Mouse (Mus musculus) heart, embryonic 14.5 days (tissue): ENCODE results near the gene Ndufa6. TPM values are rescaled to one million over a fixed set of nuclear protein-coding genes. Genes with fewer than 3 reads are reported as not detected.
A peak's percentile ranks its signal among the peaks of the same experiment; 100 is the strongest.

ENCODE experiments used
- ATAC-seq: fragments of 200-750 bp; cut with Nextera tagmentation; 2 replicates; pipeline ENCODE4 v1.8.0; 2017; ENCODE audit warnings: low read depth, moderate TSS enrichment; ENCODE audit not compliant: insufficient number of reproducible peaks, insufficient read depth, low FRiP score
- H3K27ac ChIP-seq, 2 experiments: fragments of 200-500 bp in 1 of 2; fragments of 300-500 bp in 1 of 2; sonication (generic) in 1 of 2; replicated peaks in 1 of 2; 2 replicates each; pipeline ENCODE4 v1.5.1; 2012 to 2014; ENCODE audit warnings: low read depth in 2 of 2, low read length in 2 of 2, control low read depth in 1 of 2, mild to moderate bottlenecking in 1 of 2, mixed read lengths in 1 of 2; ENCODE audit not compliant: control insufficient read depth in 1 of 2, insufficient read depth in 1 of 2
- H3K27me3 ChIP-seq: fragments of 300-500 bp; sonication (generic); 2 replicates; pipeline ENCODE4 v1.6.1; 2014; ENCODE audit warnings: mild to moderate bottlenecking, low read length, control low read depth; ENCODE audit not compliant: control insufficient read depth, insufficient read depth
- H3K36me3 ChIP-seq: fragments of 300-500 bp; sonication (generic); 2 replicates; pipeline ENCODE4 v1.6.1; 2014; ENCODE audit warnings: mild to moderate bottlenecking, control low read depth, low read length, mixed read lengths; ENCODE audit not compliant: control insufficient read depth, insufficient read depth
- H3K4me1 ChIP-seq, 2 experiments: fragments of 200-500 bp in 1 of 2; fragments of 300-500 bp in 1 of 2; sonication (generic) in 1 of 2; 2 replicates each; pipeline ENCODE4 v1.6.1; 2012 to 2014; ENCODE audit warnings: low read length in 2 of 2, control low read depth in 1 of 2, mixed read lengths in 1 of 2; ENCODE audit not compliant: control insufficient read depth in 2 of 2, insufficient read depth in 2 of 2
- H3K4me2 ChIP-seq: fragments of 300-500 bp; sonication (generic); 2 replicates; pipeline ENCODE4 v1.6.1; 2014; ENCODE audit warnings: mild to moderate bottlenecking, low read length
- H3K4me3 ChIP-seq, 2 experiments: fragments of 200-500 bp in 1 of 2; fragments of 300-500 bp in 1 of 2; sonication (generic) in 1 of 2; 2 replicates each; pipeline ENCODE4 v1.5.1; 2012 to 2014; ENCODE audit warnings: low read length in 2 of 2, mild to moderate bottlenecking in 2 of 2, control low read depth in 1 of 2, low read depth in 1 of 2, moderate library complexity in 1 of 2; ENCODE audit not compliant: control insufficient read depth in 1 of 2, insufficient read depth in 1 of 2
- H3K9ac ChIP-seq: fragments of 300-500 bp; sonication (generic); 2 replicates; pipeline ENCODE4 v1.6.1; 2014; ENCODE audit warnings: mild to moderate bottlenecking, low read length
- H3K9me3 ChIP-seq: fragments of 300-500 bp; sonication (generic); 2 replicates; pipeline ENCODE4 v1.6.1; 2016; ENCODE audit warnings: low read length, control low read depth; ENCODE audit not compliant: control insufficient read depth
- WGBS: fragments of 180-500 bp; shearing (Covaris S2); extraction: QIAGEN DNeasy Blood & Tissue Kit; methylation state at CpG from one replicate; pipeline ENCODE4 v1.1.7; 2014; 5-methylcytosine and 5-hydroxymethylcytosine counted together
- polyA plus RNA-seq: library from polyadenylated mRNA; unstranded; fragments of >200 nt; fragmentation: Nextera tagmentation; extraction: Ambion mirVana; gene quantifications from 2 replicates; pipeline ENCODE4 v1.2.1, GENCODE M21; 2014

Gene Ndufa6
- polyA plus RNA-seq, 1 experiment from 2014 or later = 735 TPM

- H3K9ac ChIP-seq = 0 out of 2 replicates have a peak overlapping the region, but pooled peaks have one; percentile 8
- no peaks in the 10 kb centered on the region for H3K27me3 ChIP-seq
- H3K4me2 ChIP-seq = no peak overlapping the region
- H3K4me1 ChIP-seq = peaks cover 6 to 20% of the 10 kb centered on the region in 2 experiments
- ATAC-seq = no peak
- H3K36me3 ChIP-seq = peaks cover 11% of the 10 kb centered on the region; the same call in 1 of the 2 replicates
- H3K4me3 ChIP-seq = no peak overlapping the region
- H3K27ac ChIP-seq = peak overlapping the region; percentile 37 to 66; a peak in 3 of 4 replicates
- no peaks in the 10 kb centered on the region for H3K9me3 ChIP-seq
- WGBS = 66% methylated on average over 17 of the region's 17 CpGs
Observed at GRCm38 (mm10) chr15:82376393-82377138, 22.4 kb upstream of the Ndufa6 start.

GRCm38 (mm10) chr15:82375855-82376254 lies 21.7 kb upstream of the Ndufa6 start:
- peaks cover 11% of the 10 kb centered on the region; the same call in 1 of the 2 replicates for H3K36me3 ChIP-seq
- no peak overlapping the region for H3K4me2 ChIP-seq
- ATAC-seq = no peak
- peaks cover 5 to 20% of the 10 kb centered on the region in 2 experiments for H3K4me1 ChIP-seq
- WGBS = 88% methylated on average over 9 of the region's 9 CpGs
- H3K9me3 ChIP-seq = no peaks in the 10 kb centered on the region
- H3K9ac ChIP-seq = no peak overlapping the region
- peak overlapping the region in 1 of 2 experiments; percentile 66; a peak in 1 of 4 replicates for H3K27ac ChIP-seq
- no peak overlapping the region for H3K4me3 ChIP-seq
- no peaks in the 10 kb centered on the region for H3K27me3 ChIP-seq

GRCm38 (mm10) chr15:82374437-82374836 lies 20.3 kb upstream of the Ndufa6 start:
- Histone ChIP-seq H3K4me3 (no peak overlapping the region), H3K27ac (no peak overlapping the region), H3K27me3 (no peaks in the 10 kb centered on the region), H3K4me1 (peaks cover 4 to 20% of the 10 kb centered on the region in 2 experiments), H3K9ac (no peak overlapping the region), H3K36me3 (peaks cover 11% of the 10 kb centered on the region; the same call in 1 of the 2 replicates), H3K9me3 (no peaks in the 10 kb centered on the region), H3K4me2 (no peak overlapping the region)
- 84% methylated on average over 5 of the region's 5 CpGs for WGBS
- ATAC-seq = no peak

GRCm38 (mm10) chr15:82372991-82373390 lies 18.9 kb upstream of the Ndufa6 start:
- Histone ChIP-seq H3K36me3 (peaks cover 11% of the 10 kb centered on the region; the same call in 1 of the 2 replicates), H3K9me3 (peaks cover 4% of the 10 kb centered on the region; the same call in 1 of the 2 replicates), H3K4me3 (no peak overlapping the region), H3K27ac (no peak overlapping the region), H3K9ac (no peak overlapping the region), H3K4me2 (no peak overlapping the region), H3K4me1 (peaks cover 2 to 21% of the 10 kb centered on the region in 2 experiments; a peak in 3 of 4 replicates), H3K27me3 (no peaks in the 10 kb centered on the region)
- 84% methylated on average over 5 of the region's 5 CpGs for WGBS
- no peak for ATAC-seq

GRCm38 (mm10) chr15:82372446-82372845 lies 18.3 kb upstream of the Ndufa6 start:
- Histone ChIP-seq H3K4me3 (no peak overlapping the region), H3K4me1 (peaks cover 2 to 17% of the 10 kb centered on the region in 2 experiments; a peak in 3 of 4 replicates), H3K9me3 (peaks cover 4% of the 10 kb centered on the region; the same call in 1 of the 2 replicates), H3K4me2 (no peak overlapping the region), H3K27me3 (no peaks in the 10 kb centered on the region), H3K27ac (no peak overlapping the region), H3K36me3 (peaks cover 11% of the 10 kb centered on the region; the same call in 1 of the 2 replicates), H3K9ac (no peak overlapping the region)
- ATAC-seq = no peak
- 92% methylated on average over 6 of the region's 6 CpGs for WGBS

- Histone ChIP-seq H3K27me3 (no peaks in the 10 kb centered on the region), H3K27ac (no peak overlapping the region), H3K36me3 (peaks cover 5% of the 10 kb centered on the region; the same call in 1 of the 2 replicates), H3K9ac (no peak overlapping the region), H3K9me3 (peaks cover 4% of the 10 kb centered on the region; the same call in 1 of the 2 replicates), H3K4me1 (peaks cover 0 to 7% of the 10 kb centered on the region in 2 experiments; a peak in 1 of 4 replicates), H3K4me2 (no peak overlapping the region), H3K4me3 (no peak overlapping the region)
- no peak for ATAC-seq
- WGBS = 74% methylated on average over 1 of the region's 1 CpGs
Observed at GRCm38 (mm10) chr15:82368851-82369250, 14.7 kb upstream of the Ndufa6 start.

GRCm38 (mm10) chr15:82368146-82368545 lies 14.0 kb upstream of the Ndufa6 start:
- H3K27me3 ChIP-seq = no peaks in the 10 kb centered on the region
- H3K4me2 ChIP-seq = no peak overlapping the region
- no peak overlapping the region for H3K9ac ChIP-seq
- no peak overlapping the region for H3K27ac ChIP-seq
- H3K36me3 ChIP-seq = no peaks in the 10 kb centered on the region; the same call in 1 of the 2 replicates
- WGBS = 83% methylated on average over 4 of the region's 4 CpGs
- peaks cover 0 to 7% of the 10 kb centered on the region in 2 experiments; a peak in 1 of 4 replicates for H3K4me1 ChIP-seq
- no peak for ATAC-seq
- H3K9me3 ChIP-seq = peaks cover 4% of the 10 kb centered on the region; the same call in 1 of the 2 replicates
- no peak overlapping the region for H3K4me3 ChIP-seq
